Mouse (Mus musculus): ENCODE results near the gene Rhobtb1. TPM values are rescaled to one million over a fixed set of nuclear protein-coding genes. Genes with fewer than 3 reads are reported as not detected.

The Rhobtb1 gene
- polyA plus RNA-seq, 1 experiment from 2014 or later: 33.2 TPM

Other genes starting within 250 kb of the Rhobtb1 start
- 1.8 and 2.0 TPM in 2 replicates for gene A930033H14Rik, start 61.7 kb downstream of the Rhobtb1 start, polyA plus RNA-seq (2015; fragmentation: Nextera tagmentation; extraction: Ambion mirVana)
- 323 and 372 TPM in 2 replicates for gene Cdk1, start 201.5 kb downstream of the Rhobtb1 start, polyA plus RNA-seq (2015; fragmentation: Nextera tagmentation; extraction: Ambion mirVana)
- gene Ank3, start 247.3 kb downstream of the Rhobtb1 start, polyA plus RNA-seq (2015; fragmentation: Nextera tagmentation; extraction: Ambion mirVana): 37.7 TPM in 2 replicates

Measured in stomach, embryonic 16.5 days (tissue).